Mouse (Mus musculus) midbrain, embryonic 15.5 days (tissue): ENCODE measurements around the gene RPS10-NUDT3. TPM values are rescaled to one million over a fixed set of nuclear protein-coding genes. Genes with fewer than 3 reads are reported as not detected.

ENCODE experiments used
- ATAC-seq: fragments of 200-750 bp; cut with Nextera tagmentation; replicated peaks from 2 replicates; pipeline ENCODE4 v1.8.0; 2017; ENCODE audit warnings: moderate TSS enrichment
- H3K27ac ChIP-seq: fragments of 300-500 bp; sonication (generic); 2 replicates; pipeline ENCODE4 v1.5.1; 2015; ENCODE audit warnings: mild to moderate bottlenecking, inconsistent platforms
- H3K27me3 ChIP-seq: fragments of 300-500 bp; sonication (generic); replicated peaks from 2 replicates; pipeline ENCODE4 v1.6.1; 2015; ENCODE audit warnings: inconsistent platforms
- H3K36me3 ChIP-seq: fragments of 300-500 bp; sonication (generic); replicated peaks from 2 replicates; pipeline ENCODE4 v1.6.1; 2015; ENCODE audit warnings: inconsistent platforms
- H3K4me1 ChIP-seq: fragments of 300-500 bp; sonication (generic); 2 replicates; pipeline ENCODE4 v1.6.1; 2015; ENCODE audit warnings: inconsistent platforms
- H3K4me2 ChIP-seq: fragments of 300-500 bp; sonication (generic); 2 replicates; pipeline ENCODE4 v1.6.1; 2015; ENCODE audit warnings: inconsistent platforms, mild to moderate bottlenecking, moderate library complexity
- H3K4me3 ChIP-seq: fragments of 300-500 bp; sonication (generic); 2 replicates; pipeline ENCODE4 v1.5.1; 2015; ENCODE audit warnings: mild to moderate bottlenecking, inconsistent platforms
- H3K9ac ChIP-seq: fragments of 300-500 bp; sonication (generic); 2 replicates; pipeline ENCODE4 v1.6.1; 2015; ENCODE audit warnings: mild to moderate bottlenecking, inconsistent platforms
- H3K9me3 ChIP-seq: fragments of 300-500 bp; sonication (generic); 2 replicates; pipeline ENCODE4 v1.6.1; 2016; ENCODE audit warnings: inconsistent platforms
- WGBS: fragments of 180-500 bp; shearing (Covaris S2); methylation state at CpG from one replicate; pipeline ENCODE4 v1.1.7; 2015; ENCODE audit warnings: mixed read lengths; 5-methylcytosine and 5-hydroxymethylcytosine counted together
- polyA plus RNA-seq: library from polyadenylated mRNA; unstranded; fragments of >200 nt; fragmentation: Nextera tagmentation; extraction: Ambion mirVana; gene quantifications from 2 replicates; pipeline ENCODE4 v1.2.1, GENCODE M21; 2015

RPS10-NUDT3 gene
- not detected in 2 replicates for polyA plus RNA-seq

DNA sequence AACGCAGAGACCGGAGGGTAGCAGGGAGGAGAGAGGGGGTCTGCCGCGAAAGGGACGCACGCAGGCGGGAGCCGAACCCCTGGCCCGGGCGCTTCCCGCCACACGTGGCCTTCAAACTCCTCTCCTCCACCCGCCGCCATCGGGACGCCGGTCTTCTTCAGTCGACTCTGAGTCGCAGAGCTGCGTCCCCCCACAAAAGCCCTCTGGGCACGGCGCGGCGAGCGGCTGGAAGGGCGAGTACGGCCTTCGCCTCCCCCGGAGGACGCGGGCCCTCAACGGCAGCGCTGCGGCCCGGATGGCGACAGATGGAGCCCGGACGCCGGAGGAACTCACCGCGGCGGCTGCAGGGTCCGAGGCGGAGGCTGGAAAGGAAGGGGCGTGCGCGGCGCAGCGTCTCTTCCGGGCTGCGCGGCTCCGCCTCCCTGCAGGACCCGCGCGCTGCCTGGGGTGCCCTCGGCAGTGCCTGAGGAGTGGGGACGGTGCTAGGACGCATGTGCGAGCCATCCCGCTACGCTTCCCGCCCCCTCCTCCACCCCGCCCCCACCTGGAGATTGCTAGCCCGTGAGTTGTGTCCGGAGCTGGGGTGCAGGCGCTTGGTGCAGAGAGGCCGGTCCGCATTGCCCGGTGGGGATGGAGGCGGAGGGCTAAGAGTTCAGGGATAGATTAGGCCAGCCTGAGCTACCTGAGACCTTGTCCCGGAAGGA lies at the start of gene RPS10-NUDT3:
RPS10-NUDT3 (minus strand) TSS at position 352 of the 704 bp plus-strand sequence.
- Histone ChIP-seq H3K27me3 (no peaks in the 10 kb centered on the region), H3K9me3 (no peaks in the 10 kb centered on the region), H3K4me1 (peaks cover 28% of the 10 kb centered on the region), H3K9ac (peak within 1 kb of the TSS; percentile 63), H3K4me3 (peak within 1 kb of the TSS; percentile 59), H3K27ac (peak within 1 kb of the TSS; percentile 87), H3K36me3 (peaks cover 17% of the 10 kb centered on the region), H3K4me2 (peak within 1 kb of the TSS; percentile 57)
- under 1% methylated on average over 63 of the region's 72 CpGs for WGBS
- peak; percentile 98 for ATAC-seq

DNA sequence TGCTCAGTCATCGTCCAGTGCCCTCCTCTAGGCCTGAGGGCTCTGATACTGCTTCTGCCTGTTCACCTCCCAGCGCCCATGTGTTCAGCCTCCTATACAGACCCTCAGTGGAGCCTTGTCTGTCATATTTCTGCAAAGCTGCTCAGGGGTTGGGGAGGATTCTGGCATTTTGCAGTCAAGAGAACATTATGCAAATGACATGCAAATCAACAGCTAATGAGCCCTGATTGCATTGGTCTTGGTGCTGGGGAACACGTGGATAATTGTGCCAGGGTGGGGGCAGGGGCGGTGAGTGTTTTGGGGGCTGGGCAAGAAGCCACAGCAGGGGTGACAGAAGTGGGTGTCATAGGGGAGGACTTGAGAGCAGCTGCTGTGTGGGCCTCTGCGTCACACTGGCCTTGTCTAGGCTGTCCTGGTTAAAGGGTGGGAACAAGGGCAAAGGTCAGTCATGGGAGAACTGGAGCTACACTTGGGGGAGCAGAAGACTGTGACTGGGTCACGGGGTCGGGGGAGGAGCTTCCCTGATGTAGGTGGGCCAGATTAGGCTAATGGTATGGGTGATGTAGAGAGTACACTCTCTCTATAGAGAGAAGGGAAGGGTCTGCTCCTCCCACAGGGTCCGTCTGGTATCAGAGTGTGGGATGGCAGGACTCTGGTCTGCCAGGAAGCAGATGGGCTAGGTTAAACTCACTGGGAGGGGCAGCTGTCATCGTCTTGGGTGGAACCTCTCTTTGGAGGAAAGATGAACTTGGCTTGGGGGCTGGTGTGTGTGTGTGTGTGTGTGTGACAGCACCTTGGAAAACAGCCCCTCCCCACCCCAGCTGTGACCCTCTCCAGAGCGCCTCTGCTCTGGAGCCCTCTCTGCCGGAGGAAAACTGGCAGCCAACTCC lies 44.1 kb upstream of the RPS10-NUDT3 start:
- 37% methylated on average over 11 of the region's 11 CpGs for WGBS
- no peak overlapping the region for H3K9ac ChIP-seq
- H3K4me3 ChIP-seq = no peak overlapping the region
- H3K9me3 ChIP-seq = no peaks in the 10 kb centered on the region
- H3K27me3 ChIP-seq = no peaks in the 10 kb centered on the region
- H3K4me1 ChIP-seq = peaks cover 22% of the 10 kb centered on the region
- no peaks in the 10 kb centered on the region for H3K36me3 ChIP-seq
- peak; percentile 67 for ATAC-seq
- no peak overlapping the region for H3K4me2 ChIP-seq
- H3K27ac ChIP-seq = peak overlapping the region; percentile 78

DNA sequence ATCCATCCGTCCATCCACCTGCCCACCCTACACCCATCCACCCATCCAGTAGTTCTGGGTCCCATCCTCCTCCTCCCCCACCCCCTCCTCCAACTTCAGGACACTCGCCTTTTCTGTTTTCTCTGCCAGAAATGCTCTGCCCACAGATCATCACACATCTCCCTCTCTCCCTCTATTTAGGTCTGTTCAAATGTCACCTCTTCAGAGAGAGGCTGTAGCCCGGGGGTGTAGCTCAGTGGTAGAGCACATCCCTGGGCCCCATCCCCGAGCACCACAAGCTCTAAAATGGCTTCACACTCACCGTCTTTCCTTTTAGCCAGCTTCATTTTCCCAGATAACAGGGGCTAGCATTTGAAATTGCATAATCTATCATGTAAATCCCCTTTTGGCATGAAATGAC lies 42.7 kb upstream of the RPS10-NUDT3 start:
- Histone ChIP-seq H3K27ac (no peak overlapping the region), H3K9ac (no peak overlapping the region), H3K4me2 (no peak overlapping the region), H3K27me3 (no peaks in the 10 kb centered on the region), H3K4me1 (peaks cover 22% of the 10 kb centered on the region), H3K9me3 (no peaks in the 10 kb centered on the region), H3K36me3 (no peaks in the 10 kb centered on the region), H3K4me3 (no peak overlapping the region)
- no peak for ATAC-seq
- 79% methylated on average over 5 of the region's 5 CpGs for WGBS

DNA sequence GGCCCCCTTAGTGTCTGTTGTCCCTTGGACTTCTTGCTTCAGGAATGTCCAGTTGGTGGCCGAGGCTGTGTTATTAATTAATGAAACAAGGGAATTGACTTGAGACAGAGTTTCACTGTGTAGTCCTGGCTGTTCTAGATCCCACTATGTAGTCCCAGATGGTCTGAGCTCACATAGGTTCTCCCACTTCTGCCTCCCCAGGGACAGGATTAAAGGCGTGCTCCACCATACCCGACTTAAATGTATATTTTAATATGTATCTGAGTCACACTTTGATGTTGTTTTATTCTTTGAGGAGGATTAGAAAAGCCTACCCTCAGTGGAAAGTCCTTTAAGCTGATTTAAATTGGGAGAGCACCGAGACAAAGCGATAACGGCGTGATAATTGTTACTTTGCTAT lies 41.2 kb upstream of the RPS10-NUDT3 start:
- Histone ChIP-seq H3K9me3 (no peaks in the 10 kb centered on the region), H3K4me2 (no peak overlapping the region), H3K4me3 (no peak overlapping the region), H3K27ac (no peak overlapping the region), H3K9ac (no peak overlapping the region), H3K4me1 (peaks cover 22% of the 10 kb centered on the region), H3K36me3 (no peaks in the 10 kb centered on the region), H3K27me3 (no peaks in the 10 kb centered on the region)
- ATAC-seq = no peak
- 36% methylated on average over 7 of the region's 7 CpGs for WGBS

DNA sequence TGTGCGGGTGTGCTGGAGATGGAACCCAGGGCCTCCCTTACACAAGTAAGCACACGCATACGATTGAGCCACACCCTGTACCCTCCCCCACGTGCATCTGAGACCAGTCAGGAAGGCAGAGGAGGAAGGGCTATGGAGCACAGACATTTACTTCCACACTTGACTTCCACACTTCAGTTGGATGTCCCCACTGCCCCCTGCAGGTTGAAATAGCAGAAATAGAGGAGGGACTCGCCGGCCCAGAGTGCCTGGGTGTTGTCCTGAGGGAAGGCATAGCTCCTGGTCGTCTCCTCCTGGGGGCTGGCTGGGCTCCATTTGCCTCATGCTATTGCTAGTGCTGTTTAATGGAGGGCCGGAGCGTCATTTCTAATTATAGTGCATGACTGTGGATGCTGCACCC lies 40.4 kb upstream of the RPS10-NUDT3 start:
- Histone ChIP-seq H3K27me3 (no peaks in the 10 kb centered on the region), H3K9ac (no peak overlapping the region), H3K36me3 (no peaks in the 10 kb centered on the region), H3K9me3 (no peaks in the 10 kb centered on the region), H3K4me1 (peaks cover 22% of the 10 kb centered on the region), H3K4me2 (no peak overlapping the region), H3K27ac (no peak overlapping the region), H3K4me3 (no peak overlapping the region)
- WGBS = 75% methylated on average over 9 of the region's 9 CpGs
- ATAC-seq = no peak

DNA sequence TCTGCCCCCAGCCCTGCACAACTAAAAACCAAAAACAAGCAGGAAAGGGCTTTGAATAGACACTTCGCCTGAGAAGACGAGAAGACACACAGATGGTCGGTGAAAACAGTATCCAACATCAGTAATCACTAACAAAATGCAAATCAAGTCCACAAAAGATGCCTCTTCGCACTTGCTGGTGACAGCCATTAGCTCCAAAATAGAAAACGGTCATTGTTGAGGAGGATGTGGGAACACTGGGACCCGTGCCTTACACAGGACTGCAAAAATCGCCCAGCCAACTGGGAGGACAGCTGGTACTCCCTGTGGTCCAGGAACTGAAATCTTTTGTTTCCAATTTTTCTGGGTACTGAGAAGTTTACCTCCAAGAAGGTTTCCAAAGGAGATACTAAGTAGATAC lies 38.9 kb upstream of the RPS10-NUDT3 start:
- WGBS = 64% methylated on average over 7 of the region's 7 CpGs
- ATAC-seq = no peak
- Histone ChIP-seq H3K9me3 (no peaks in the 10 kb centered on the region), H3K36me3 (no peaks in the 10 kb centered on the region), H3K27ac (no peak overlapping the region), H3K27me3 (no peaks in the 10 kb centered on the region), H3K4me2 (no peak overlapping the region), H3K4me3 (no peak overlapping the region), H3K9ac (no peak overlapping the region), H3K4me1 (peaks cover 12% of the 10 kb centered on the region)

DNA sequence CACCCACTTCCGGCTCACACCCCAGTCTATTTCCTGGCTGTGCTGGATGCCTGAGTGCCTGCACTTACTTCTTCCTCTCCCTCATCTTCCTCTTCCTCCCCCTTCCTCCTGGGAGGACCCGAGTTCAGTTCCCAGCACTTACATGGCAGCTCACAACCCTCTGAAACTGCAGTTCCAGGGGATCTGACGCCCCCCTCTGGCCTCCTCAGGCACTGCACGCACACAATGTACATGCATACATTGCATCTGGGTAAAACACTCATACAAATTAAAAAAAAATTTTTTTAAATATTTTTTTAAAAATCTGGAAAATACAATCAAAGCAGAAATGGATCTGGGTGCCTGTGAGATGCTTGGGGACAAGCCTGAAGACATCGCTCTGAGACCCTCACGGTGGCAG lies 36.7 kb upstream of the RPS10-NUDT3 start:
- ATAC-seq = no peak
- 80% methylated on average over 6 of the region's 6 CpGs for WGBS
- Histone ChIP-seq H3K4me2 (no peak overlapping the region), H3K27ac (no peak overlapping the region), H3K27me3 (no peaks in the 10 kb centered on the region), H3K9ac (no peak overlapping the region), H3K36me3 (no peaks in the 10 kb centered on the region), H3K4me3 (no peak overlapping the region), H3K4me1 (peaks cover 6% of the 10 kb centered on the region), H3K9me3 (no peaks in the 10 kb centered on the region)

DNA sequence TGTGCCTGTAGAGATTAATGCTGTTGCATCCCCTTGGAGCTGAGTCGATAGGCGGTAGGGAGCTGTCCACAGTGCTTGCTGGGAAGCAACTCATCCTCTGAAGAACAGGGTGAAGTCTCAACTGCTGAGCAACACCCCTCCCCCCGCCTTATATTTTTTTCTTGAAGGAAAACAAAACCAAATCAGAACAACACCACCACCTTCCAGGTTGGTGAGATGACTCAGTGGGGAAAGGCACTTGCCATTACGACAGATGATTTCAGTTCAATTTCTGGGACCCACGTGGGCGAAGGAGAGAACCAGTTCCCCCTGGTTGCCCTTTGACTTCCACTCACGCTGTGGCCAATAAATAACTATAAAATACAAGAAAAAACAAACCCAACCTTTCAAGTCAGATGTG lies 23.7 kb upstream of the RPS10-NUDT3 start:
- H3K9ac ChIP-seq = no peak overlapping the region
- H3K4me2 ChIP-seq = no peak overlapping the region
- H3K9me3 ChIP-seq = no peaks in the 10 kb centered on the region
- no peak overlapping the region for H3K4me3 ChIP-seq
- 77% methylated on average over 7 of the region's 7 CpGs for WGBS
- H3K4me1 ChIP-seq = peaks cover 23% of the 10 kb centered on the region
- no peak for ATAC-seq
- no peaks in the 10 kb centered on the region for H3K27me3 ChIP-seq
- no peak overlapping the region for H3K27ac ChIP-seq
- no peaks in the 10 kb centered on the region for H3K36me3 ChIP-seq

DNA sequence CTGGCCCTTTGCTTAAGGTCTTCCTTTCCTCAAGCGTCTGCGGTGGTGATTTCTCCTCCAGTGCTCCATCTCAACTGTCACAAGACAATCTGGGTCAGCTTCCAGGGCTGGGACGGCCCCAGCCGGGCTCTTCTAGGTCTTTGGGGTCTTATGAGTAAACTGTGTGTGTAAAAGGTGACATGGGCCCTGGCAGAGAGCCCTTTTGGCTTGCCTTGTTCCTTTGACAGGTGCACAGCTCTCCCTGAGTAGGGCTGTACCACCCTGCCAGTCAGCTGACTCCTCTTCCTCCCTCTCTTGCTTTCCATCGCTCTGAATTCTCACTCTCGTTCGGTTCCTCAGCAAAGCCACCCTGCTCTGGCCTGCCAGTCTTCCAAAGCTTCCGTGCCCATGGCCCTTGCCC lies 22.1 kb upstream of the RPS10-NUDT3 start:
- peaks cover 23% of the 10 kb centered on the region for H3K4me1 ChIP-seq
- no peak for ATAC-seq
- no peaks in the 10 kb centered on the region for H3K9me3 ChIP-seq
- H3K9ac ChIP-seq = no peak overlapping the region
- H3K4me2 ChIP-seq = peak overlapping the region; percentile 85; the same call in 1 of the 2 replicates
- whole genome bisulfite sequencing = 75% methylated on average over 8 of the region's 8 CpGs
- H3K27me3 ChIP-seq = no peaks in the 10 kb centered on the region
- no peak overlapping the region for H3K4me3 ChIP-seq
- no peaks in the 10 kb centered on the region for H3K36me3 ChIP-seq
- H3K27ac ChIP-seq = no peak overlapping the region

DNA sequence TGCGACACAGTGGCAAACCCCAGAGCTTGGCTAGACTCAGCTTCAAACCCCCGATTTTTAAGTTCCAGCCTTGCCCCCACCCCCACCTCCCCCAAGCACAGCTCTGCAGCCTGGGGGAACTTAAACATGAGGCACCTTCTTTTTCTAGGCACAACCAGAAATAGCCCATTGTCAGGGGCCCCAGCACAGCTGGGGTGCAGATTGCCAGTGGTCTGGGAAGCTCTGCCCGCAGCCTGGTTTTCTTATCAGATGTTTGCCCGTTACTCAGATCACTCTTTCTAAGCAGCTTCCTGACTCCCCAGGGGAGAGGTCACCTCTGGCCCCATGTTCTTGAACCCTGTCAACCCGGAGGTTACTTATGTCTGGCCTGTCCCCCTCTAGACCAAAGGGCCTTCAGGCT lies 21.4 kb upstream of the RPS10-NUDT3 start:
- WGBS = 23% methylated on average over 5 of the region's 5 CpGs
- H3K27me3 ChIP-seq = no peaks in the 10 kb centered on the region
- peaks cover 23% of the 10 kb centered on the region for H3K4me1 ChIP-seq
- ATAC-seq = no peak
- H3K4me3 ChIP-seq = peak overlapping the region; percentile 83
- H3K4me2 ChIP-seq = peak overlapping the region; percentile 85
- H3K27ac ChIP-seq = no peak overlapping the region
- H3K9ac ChIP-seq = peak overlapping the region; percentile 82
- H3K9me3 ChIP-seq = no peaks in the 10 kb centered on the region
- no peaks in the 10 kb centered on the region for H3K36me3 ChIP-seq

DNA sequence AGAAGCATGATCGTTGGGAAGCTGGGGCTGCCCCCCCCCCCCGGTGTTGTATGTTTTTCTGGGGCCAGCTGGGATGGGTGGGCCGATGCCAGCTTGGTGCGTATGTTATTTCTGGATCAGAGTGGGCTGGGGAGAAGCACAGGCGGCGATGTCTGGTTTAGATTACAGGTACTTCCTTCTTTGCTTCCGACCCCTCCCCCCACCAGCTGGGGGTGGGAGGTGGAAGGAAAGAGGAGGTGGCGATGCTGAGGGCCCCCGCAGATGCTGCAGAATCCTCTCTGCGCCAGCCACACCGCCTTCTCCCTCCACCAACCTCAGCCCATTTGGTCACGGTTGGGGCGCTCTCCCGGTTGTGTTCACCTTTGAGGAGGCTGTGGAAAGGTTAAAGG lies 21.0 kb upstream of the RPS10-NUDT3 start:
- H3K4me1 ChIP-seq = peaks cover 23% of the 10 kb centered on the region
- no peaks in the 10 kb centered on the region for H3K9me3 ChIP-seq
- 0 out of 2 replicates have a peak, but pooled peaks have one; percentile 13 for ATAC-seq
- no peaks in the 10 kb centered on the region for H3K36me3 ChIP-seq
- H3K27me3 ChIP-seq = no peaks in the 10 kb centered on the region
- H3K4me2 ChIP-seq = peak overlapping the region; percentile 85
- WGBS = 1% methylated on average over 14 of the region's 14 CpGs
- H3K27ac ChIP-seq = peak overlapping the region; percentile 66
- peak overlapping the region; percentile 82 for H3K9ac ChIP-seq
- peak overlapping the region; percentile 83 for H3K4me3 ChIP-seq

DNA sequence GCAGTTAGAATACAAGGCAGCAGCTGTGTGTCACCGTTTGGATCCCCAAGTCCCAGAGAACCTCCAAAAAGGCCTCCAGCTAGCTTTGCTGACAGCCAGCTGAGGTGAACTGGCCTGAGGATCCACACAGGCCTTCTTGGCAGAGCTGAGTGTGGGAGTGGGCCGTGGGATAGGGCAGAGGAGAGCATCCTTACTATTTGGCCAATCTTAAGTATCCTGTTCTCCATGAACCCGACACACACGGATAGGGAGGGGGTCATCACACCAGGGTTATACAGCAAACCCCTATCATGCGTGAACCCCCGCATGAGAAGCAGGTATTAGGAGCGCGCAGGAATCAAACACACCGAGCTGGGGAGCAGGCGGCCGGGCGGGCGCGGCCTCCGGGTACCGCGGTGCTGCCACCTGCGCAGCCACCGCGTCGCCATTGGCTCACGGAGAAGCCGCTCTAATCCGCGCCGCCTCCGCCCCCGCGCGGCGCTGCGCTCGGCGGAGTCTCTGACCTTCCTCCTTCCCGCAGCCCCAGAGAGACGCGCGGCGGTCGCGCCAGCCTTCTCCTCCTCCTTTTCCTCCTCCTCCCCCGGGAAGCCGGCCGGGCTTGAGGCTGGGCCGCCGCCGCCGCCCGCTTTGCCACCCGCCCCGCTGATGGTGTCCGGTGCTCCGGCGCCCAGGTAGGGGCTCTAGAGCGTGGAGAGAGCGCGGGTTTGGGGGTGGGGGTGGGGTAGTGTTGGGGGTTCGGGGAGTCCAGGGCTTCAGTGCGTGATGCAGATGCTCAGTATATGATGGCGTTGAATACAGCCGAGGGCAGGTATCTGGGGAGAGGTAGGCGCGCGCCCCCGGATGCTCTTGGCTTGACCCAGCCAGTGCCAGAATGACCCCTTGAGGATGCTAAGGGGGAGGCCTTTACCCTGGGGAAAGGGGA lies 20.3 kb upstream of the RPS10-NUDT3 start, which contains the start of gene Pacsin1:
Pacsin1 (plus strand) TSS at position 421 of the 922 bp plus-strand sequence.
- peak within 1 kb of the TSS; percentile 85 for H3K4me2 ChIP-seq
- no peaks in the 10 kb centered on the region for H3K27me3 ChIP-seq
- peaks cover 23% of the 10 kb centered on the region for H3K4me1 ChIP-seq
- peak; percentile 92 for ATAC-seq
- H3K4me3 ChIP-seq = peak within 1 kb of the TSS; percentile 83
- H3K9ac ChIP-seq = peak within 1 kb of the TSS; percentile 82
- no peaks in the 10 kb centered on the region for H3K36me3 ChIP-seq
- peak within 1 kb of the TSS; percentile 66 for H3K27ac ChIP-seq
- WGBS = under 1% methylated on average over 62 of the region's 65 CpGs
- no peaks in the 10 kb centered on the region for H3K9me3 ChIP-seq
